Mouse (Mus musculus) T-helper 2 cell (primary cell): ENCODE results near the gene Nicn1.

ENCODE experiments used
- in situ Hi-C: fragments of 300-600 bp; cut with MboI, MseI; formaldehyde crosslinking; loops from one replicate; pipeline ENCODE4 v1.15.1; 2025; ENCODE audit warnings: high pct_unique_total_duplicates

The Nicn1 gene

DNA sequence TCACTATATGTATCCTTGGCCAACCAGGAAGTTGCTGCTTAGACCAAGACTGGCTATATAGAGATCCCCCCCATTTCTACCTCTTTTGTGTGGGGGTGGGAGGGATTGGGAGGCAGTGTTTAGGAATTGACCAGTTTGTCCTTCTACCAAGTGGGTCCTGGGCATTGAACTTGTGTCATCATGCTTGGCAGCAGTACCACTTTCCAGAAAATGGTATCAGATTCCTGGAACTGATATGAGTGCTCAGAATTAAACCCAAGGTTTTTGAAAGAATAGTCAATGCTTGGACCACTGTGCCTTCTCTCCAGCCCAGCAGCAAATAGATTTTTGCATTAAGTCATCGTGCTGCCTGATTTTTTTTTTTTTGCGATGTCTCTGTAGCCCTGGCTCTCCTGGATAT lies 35.6 kb downstream of the Nicn1 start:
- in situ Hi-C loops = loop anchor here (10.0 kb wide), 1 partner anchor 59 kb away; no protein-coding TSS in a partner anchor

DNA sequence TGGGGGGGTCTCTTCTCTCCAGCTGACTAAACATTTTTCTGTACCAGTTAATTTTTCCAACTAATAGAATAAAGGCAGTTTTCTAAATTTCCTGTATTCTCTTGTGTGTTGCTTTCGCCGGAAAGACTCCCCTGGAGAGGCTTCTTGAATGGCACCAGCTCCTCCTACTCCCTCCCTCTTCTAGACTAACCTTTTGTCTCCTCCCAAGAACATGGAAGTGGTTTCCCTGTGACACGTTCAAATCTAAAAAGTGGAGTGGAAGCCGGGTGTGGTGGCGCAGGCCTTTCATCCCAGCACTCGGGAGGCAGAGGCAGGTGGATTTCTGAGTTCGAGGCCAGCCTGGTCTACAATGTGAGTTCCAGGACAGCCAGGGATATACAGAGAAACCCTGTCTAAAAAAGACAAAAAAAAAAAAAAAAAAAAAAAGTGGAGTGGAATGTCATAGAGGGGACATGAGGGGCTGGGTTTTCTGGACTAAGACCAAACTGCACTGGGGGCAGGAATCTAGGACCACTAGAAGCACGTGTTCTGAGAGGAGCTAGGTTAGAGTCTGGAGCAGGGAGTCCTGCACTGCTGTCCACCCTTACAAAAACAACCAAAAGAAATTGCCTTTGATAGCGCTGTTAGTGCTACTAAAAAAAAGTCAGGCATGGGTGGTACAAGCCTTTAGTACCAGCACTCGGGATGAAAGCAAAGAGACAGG lies 47.8 kb downstream of the Nicn1 start:
- in situ Hi-C loops = no loop called here

- in situ Hi-C loops = no loop called here
Observed at GRCm38 (mm10) chr9:108338551-108338885, 48.3 kb downstream of the Nicn1 start.

DNA sequence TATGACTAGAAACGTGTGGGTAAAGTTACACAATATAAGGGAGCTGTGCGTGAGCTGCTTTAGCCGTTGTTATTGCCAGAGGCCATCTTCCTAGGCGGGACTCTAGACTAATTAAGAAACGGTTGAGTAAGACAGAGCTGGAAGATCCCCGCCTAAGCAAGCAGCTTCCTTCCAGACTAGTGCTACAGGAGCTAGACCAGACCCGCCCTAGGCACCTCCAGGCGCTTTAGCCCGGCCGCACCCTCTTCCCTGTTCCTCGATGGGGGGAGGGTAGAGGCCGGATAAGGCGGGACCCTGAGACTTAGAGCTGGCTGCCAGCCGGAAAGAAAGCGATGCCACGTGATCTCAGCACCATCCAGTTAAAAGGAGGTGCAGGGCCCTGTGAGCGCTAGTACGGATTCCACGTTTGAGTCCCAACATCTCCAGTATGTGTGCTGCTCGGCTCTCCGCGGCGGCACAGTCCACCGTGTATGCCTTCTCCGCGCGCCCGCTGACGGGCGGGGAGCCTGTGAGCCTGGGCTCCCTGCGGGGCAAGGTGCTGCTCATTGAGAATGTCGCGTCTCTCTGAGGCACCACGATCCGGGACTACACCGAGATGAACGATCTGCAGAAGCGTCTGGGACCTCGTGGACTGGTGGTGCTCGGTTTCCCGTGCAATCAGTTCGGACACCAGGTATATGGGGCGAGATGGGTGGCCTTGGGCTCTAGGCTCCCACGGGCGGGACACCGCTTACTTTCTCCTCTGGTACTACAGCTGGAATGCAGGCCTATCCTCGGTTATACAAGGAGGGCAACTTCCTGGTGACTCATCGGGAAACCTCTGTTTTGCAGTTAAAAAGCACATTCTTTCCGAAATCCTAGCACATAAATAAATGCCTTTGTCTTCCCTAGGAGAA lies 48.9 kb downstream of the Nicn1 start, which contains the start of gene Gpx1:
TSS of gene Gpx1 (plus strand) at position 18 of the 896 bp plus-strand sequence.
- in situ Hi-C loops = no loop called here

DNA sequence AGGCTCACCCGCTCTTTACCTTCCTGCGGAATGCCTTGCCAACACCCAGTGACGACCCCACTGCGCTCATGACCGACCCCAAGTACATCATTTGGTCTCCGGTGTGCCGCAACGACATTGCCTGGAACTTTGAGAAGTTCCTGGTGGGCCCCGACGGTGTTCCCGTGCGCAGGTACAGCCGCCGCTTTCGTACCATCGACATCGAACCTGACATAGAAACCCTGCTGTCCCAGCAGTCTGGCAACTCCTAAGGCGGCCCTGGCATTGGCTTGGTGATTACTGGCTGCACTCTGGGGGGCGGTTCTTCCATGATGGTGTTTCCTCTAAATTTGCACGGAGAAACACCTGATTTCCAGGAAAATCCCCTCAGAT lies 49.6 kb downstream of the Nicn1 start:
- in situ Hi-C loops = no loop called here

DNA sequence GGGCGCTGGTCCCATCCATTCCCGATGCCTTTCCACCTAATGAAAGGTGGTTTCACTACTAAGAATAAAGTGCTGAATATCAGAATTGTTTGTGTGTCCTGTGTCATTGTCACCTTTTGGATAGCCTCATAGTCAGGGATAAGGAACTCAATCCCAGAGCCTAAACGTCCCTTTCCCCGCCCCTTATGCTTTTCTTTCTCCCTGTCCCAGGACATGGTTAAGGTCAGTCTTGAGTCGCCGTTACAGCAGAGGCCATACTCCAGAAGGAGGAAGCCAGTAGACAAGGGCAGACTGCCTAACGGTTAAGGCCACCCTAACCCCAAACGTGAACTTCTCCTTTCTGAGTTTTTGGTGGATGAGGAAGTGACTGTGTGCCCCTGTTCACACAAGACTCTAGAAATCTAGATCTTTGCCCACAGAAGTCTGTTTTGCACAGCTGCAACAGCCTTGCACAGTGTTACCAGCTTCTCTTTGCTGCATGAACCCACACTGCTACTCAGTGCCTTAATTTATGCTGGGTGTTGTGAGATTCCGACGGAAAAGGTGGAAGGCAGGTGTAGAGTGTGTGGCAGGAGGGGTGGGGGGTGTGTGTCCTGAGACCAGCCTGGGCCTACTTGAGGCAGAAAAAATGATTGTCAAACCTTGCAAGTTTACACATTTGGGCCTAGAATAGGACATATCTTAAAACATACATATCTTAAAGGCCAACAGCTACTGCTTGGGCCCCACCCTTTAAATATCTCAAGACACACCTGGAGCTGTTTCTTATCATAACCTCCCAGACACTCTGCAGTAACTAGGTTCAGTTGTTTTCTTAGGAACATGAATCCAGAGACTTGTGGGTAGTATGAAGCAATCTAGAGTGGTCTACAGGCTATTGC lies 50.3 kb downstream of the Nicn1 start:
- in situ Hi-C loops = no loop called here

DNA sequence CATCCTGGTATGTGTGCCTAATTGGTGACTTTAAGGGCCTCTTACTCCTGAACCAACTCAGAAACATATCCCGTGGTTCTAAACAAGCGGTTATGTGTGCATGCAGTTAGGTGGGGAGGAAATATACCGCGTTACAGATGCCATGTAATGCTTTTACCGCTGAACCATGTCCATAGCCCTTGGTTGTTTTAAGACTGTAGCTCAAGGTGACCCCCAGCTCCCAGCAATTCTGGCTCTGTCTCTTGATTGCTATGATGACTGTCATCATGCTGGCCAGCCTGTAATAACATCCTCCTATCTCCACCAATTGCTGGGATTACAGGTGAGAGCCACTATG lies 50.9 kb downstream of the Nicn1 start:
- in situ Hi-C loops = no loop called here

GRCm38 (mm10) chr9:108341801-108342200 lies 51.6 kb downstream of the Nicn1 start:
- in situ Hi-C loops = no loop called here

- in situ Hi-C loops = no loop called here
Observed at GRCm38 (mm10) chr9:108342301-108342831, 52.1 kb downstream of the Nicn1 start.

- in situ Hi-C loops = no loop called here
Observed at GRCm38 (mm10) chr9:108343331-108343730, 53.1 kb downstream of the Nicn1 start.

DNA sequence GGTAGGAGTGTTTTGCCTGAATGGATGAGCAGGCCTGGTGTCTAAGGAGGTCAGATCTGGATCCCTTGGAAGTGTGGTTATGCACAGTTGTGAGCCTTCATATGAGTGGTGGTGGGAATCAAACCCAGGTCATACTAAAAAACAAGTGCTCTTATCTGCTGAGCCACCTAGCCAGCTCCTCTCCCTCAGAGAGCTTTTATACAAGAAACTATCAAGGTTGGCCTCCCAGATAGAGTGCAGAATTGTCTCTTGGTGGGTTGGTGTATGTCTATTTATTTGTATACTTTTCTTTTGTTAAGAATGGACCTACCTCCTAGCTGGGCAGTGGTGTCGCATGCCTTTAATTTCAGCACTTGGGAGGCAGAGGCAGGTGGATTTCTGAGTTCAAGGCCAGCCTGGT lies 53.6 kb downstream of the Nicn1 start:
- in situ Hi-C loops = no loop called here

DNA sequence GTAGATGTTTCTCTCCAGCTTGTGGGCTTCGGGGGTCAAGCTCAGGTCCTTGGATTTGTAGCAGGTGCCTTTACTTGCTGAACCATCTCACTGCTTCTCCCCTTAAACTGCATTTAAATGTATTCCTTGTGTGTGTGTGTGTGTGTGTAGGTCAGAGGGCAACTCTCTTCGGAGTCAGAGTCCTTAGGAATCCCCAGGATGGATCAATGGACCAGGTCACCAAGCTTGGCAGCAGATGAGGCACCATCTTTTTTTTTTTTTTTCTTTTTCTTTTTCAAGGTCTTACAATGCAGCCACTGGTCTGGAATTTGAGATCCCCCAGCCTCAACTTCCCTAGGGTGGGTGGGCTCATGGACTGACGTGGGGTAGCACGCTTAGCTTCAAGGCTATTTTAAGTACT lies 54.2 kb downstream of the Nicn1 start:
- in situ Hi-C loops = no loop called here
